Mouse (Mus musculus) forebrain, embryonic 11.5 days (tissue): Measurements from ENCODE around the gene Nr3c2. TPM values are rescaled to one million over a fixed set of nuclear protein-coding genes. Genes with fewer than 3 reads are reported as not detected.
A peak's percentile ranks its signal among the peaks of the same experiment; 100 is the strongest.

ENCODE experiments used
- ATAC-seq: fragments of 200-750 bp; cut with Nextera tagmentation; replicated peaks from 2 replicates; pipeline ENCODE4 v1.8.0; 2017; ENCODE audit warnings: moderate TSS enrichment; ENCODE audit not compliant: low FRiP score
- DNase-seq: peaks from one replicate; pipeline ENCODE4 v3.0.0-alpha.2; 2017; ENCODE audit warnings: low spot score
- H3K27ac ChIP-seq: fragments of 300-500 bp; sonication (generic); 2 replicates; pipeline ENCODE4 v1.5.1; 2014; ENCODE audit warnings: low read depth, low read length
- H3K27me3 ChIP-seq: fragments of 300-500 bp; sonication (generic); 2 replicates; pipeline ENCODE4 v1.6.1; 2014; ENCODE audit warnings: mild to moderate bottlenecking, low read length, mixed read lengths; ENCODE audit not compliant: control insufficient read depth, insufficient read depth
- H3K36me3 ChIP-seq: fragments of 300-500 bp; sonication (generic); 2 replicates; pipeline ENCODE4 v1.6.1; 2014; ENCODE audit warnings: mild to moderate bottlenecking, low read length, moderate library complexity, mixed read lengths; ENCODE audit not compliant: control insufficient read depth, insufficient read depth
- H3K4me1 ChIP-seq: fragments of 300-500 bp; sonication (generic); replicated peaks from 2 replicates; pipeline ENCODE4 v1.6.1; 2014; ENCODE audit warnings: low read length, mixed read lengths; ENCODE audit not compliant: control insufficient read depth, insufficient read depth
- H3K4me2 ChIP-seq: fragments of 300-500 bp; sonication (generic); 2 replicates; pipeline ENCODE4 v1.6.1; 2014; ENCODE audit warnings: low read depth, mild to moderate bottlenecking, low read length, moderate library complexity, mixed read lengths; ENCODE audit not compliant: severe bottlenecking
- H3K4me3 ChIP-seq: fragments of 300-500 bp; sonication (generic); 2 replicates; pipeline ENCODE4 v1.5.1; 2014; ENCODE audit warnings: low read depth, low read length
- H3K9ac ChIP-seq: fragments of 300-500 bp; sonication (generic); 2 replicates; pipeline ENCODE4 v1.6.1; 2014; ENCODE audit warnings: low read length
- H3K9me3 ChIP-seq: fragments of 300-500 bp; sonication (generic); 2 replicates; pipeline ENCODE4 v1.6.1; 2016; ENCODE audit warnings: low read length, mixed read lengths; ENCODE audit not compliant: control insufficient read depth
- WGBS: fragments of 180-500 bp; shearing (Covaris S2); extraction: QIAGEN DNeasy Blood & Tissue Kit; methylation state at CpG from one replicate; pipeline ENCODE4 v1.1.7; 2014; 5-methylcytosine and 5-hydroxymethylcytosine counted together
- polyA plus RNA-seq: library from polyadenylated mRNA; unstranded; fragments of >200 nt; fragmentation: Nextera tagmentation; extraction: Ambion mirVana; gene quantifications from 2 replicates; pipeline ENCODE4 v1.2.1, GENCODE M21; 2014

Nr3c2 gene
- polyA plus RNA-seq, 1 experiment from 2014 or later = 0.83 TPM

GRCm38 (mm10) chr8:77055492-77056021 is 156.3 kb downstream of the Nr3c2 start:
- Histone ChIP-seq H3K36me3 (no peaks in the 10 kb centered on the region), H3K4me2 (no peak overlapping the region), H3K4me1 (no peaks in the 10 kb centered on the region), H3K4me3 (no peak overlapping the region), H3K9me3 (no peaks in the 10 kb centered on the region), H3K27me3 (no peaks in the 10 kb centered on the region), H3K9ac (no peak overlapping the region), H3K27ac (no peak overlapping the region)
- DNase-seq = no peak
- ATAC-seq = no peak
- WGBS = 91% methylated on average over 3 of the region's 3 CpGs

- ATAC-seq (no peak), DNase-seq (no peak)
- Histone ChIP-seq H3K36me3 (no peaks in the 10 kb centered on the region), H3K4me3 (no peak overlapping the region), H3K4me1 (no peaks in the 10 kb centered on the region), H3K27ac (no peak overlapping the region), H3K9me3 (no peaks in the 10 kb centered on the region), H3K4me2 (no peak overlapping the region), H3K9ac (no peak overlapping the region), H3K27me3 (no peaks in the 10 kb centered on the region)
- WGBS = 95% methylated on average over 6 of the region's 6 CpGs
Measured at GRCm38 (mm10) chr8:77056853-77057252, 157.6 kb downstream of the Nr3c2 start.

DNA sequence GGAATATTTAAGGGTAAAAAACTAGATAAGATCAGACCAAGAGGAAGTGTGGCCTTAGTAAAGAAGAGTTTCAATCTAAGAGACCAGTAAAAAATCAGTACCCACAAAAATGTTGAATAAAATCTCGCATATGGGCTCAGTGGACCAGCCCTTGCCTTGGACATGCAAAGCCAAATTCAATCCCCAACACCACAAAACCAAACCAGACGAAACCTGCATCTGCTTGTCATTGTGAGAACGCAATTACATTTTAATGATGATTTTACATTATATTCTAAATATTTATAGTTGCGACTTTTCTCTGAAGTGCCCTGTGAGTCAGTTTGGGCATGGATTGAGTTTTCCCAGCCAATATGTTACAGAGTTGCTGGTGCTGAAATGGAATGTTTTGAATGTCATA is 183.4 kb downstream of the Nr3c2 start:
- Histone ChIP-seq H3K27me3 (no peaks in the 10 kb centered on the region), H3K4me2 (no peak overlapping the region), H3K4me3 (no peak overlapping the region), H3K36me3 (no peaks in the 10 kb centered on the region), H3K9me3 (no peaks in the 10 kb centered on the region), H3K4me1 (no peaks in the 10 kb centered on the region), H3K27ac (no peak overlapping the region), H3K9ac (no peak overlapping the region)
- ATAC-seq (no peak), DNase-seq (no peak)
- 92% methylated on average over 4 of the region's 4 CpGs for WGBS

DNA sequence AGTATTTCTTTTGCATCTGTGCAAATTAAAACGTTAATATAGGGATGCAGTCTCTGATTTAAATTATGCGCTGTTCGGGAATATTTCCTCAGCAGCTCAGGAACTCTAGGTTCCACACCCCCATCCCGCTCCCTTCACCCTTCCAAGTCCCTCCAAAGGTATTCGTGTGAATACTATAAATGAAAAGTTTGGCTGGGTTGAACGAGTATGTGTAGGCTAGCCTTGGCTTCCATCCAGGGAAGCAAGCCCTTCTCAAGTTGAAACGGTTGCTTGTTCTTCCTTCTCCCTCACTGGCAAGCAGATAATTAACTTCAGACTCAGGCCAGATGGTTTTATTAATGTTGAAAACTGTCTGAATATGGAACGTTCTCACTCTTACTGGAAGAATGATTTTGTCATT is 186.8 kb downstream of the Nr3c2 start:
- Histone ChIP-seq H3K4me3 (no peak overlapping the region), H3K9ac (no peak overlapping the region), H3K27me3 (no peaks in the 10 kb centered on the region), H3K4me1 (no peaks in the 10 kb centered on the region), H3K27ac (no peak overlapping the region), H3K4me2 (no peak overlapping the region), H3K9me3 (no peaks in the 10 kb centered on the region), H3K36me3 (no peaks in the 10 kb centered on the region)
- ATAC-seq (no peak), DNase-seq (no peak)
- WGBS = 86% methylated on average over 8 of the region's 8 CpGs

DNA sequence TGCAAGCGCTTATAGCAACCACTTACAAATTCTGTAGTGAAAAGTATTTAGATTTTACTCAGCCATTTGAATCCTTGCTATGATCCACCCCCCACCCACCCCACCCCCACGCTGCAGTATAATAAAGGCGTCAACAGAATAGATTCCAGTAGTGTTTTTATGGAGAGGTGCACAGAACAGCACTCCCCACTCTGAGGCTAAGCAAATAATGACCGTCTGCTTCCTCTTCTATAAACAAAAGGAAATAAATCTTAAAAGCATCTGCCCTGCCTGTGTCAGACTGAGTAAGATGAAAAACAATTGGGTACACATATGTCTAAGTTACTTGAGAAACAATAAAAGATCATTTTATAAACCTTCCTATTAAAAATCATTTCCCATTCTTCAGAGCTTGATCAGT is 197.5 kb downstream of the Nr3c2 start:
- Histone ChIP-seq H3K27ac (no peak overlapping the region), H3K4me2 (no peak overlapping the region), H3K4me3 (no peak overlapping the region), H3K9ac (no peak overlapping the region), H3K27me3 (no peaks in the 10 kb centered on the region), H3K9me3 (no peaks in the 10 kb centered on the region), H3K36me3 (no peaks in the 10 kb centered on the region), H3K4me1 (no peaks in the 10 kb centered on the region)
- DNase-seq = no peak
- no peak for ATAC-seq
- WGBS = 73% methylated on average over 4 of the region's 4 CpGs

DNA sequence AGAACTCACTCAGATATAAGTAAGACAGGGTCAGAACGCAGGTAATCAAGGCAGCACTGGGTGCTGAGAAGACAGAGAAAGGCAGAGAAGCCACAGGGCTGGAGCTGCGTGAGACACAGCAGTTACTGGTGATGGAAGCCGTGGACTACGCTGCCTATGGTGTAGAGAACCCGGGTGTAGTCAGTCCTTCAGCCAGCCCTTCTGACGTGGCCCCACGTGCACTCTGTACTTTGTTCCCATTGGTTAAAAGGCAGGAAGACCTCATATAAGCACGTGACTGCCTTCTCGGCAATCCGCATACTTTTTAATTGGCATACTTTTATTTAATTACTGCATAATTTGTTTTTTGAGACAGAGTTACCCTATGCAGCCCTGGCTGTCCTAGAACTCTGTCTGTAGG is 198.9 kb downstream of the Nr3c2 start:
- Histone ChIP-seq H3K36me3 (no peaks in the 10 kb centered on the region), H3K9me3 (no peaks in the 10 kb centered on the region), H3K27ac (no peak overlapping the region), H3K4me2 (no peak overlapping the region), H3K4me3 (no peak overlapping the region), H3K9ac (no peak overlapping the region), H3K4me1 (no peaks in the 10 kb centered on the region), H3K27me3 (no peaks in the 10 kb centered on the region)
- ATAC-seq (no peak), DNase-seq (no peak)
- WGBS = 87% methylated on average over 10 of the region's 10 CpGs

DNA sequence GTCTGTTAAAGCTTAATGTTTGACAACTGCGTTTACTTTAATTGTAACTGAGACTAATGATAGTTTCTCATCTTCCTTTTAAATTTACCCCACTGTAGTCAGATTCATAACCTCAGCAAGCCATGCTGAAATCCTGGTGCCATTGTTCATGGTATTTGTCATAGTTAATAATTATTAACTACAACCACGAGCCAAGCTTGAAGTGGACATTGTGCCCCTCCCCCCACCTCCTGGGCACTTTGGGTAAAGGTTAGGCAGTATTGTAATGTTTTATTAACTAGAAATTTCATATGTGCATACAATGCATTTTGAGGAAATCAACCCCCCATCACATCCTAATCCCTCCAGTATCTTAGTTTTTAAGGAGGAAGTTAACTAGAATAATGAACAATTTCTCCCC is 201.1 kb downstream of the Nr3c2 start:
- H3K27ac ChIP-seq = no peak overlapping the region
- H3K4me3 ChIP-seq = no peak overlapping the region
- H3K4me2 ChIP-seq = no peak overlapping the region
- WGBS = 86% methylated on average over 2 of the region's 2 CpGs
- no peak for DNase-seq
- H3K36me3 ChIP-seq = no peaks in the 10 kb centered on the region
- H3K4me1 ChIP-seq = no peaks in the 10 kb centered on the region
- no peak overlapping the region for H3K9ac ChIP-seq
- no peaks in the 10 kb centered on the region for H3K27me3 ChIP-seq
- no peaks in the 10 kb centered on the region for H3K9me3 ChIP-seq
- ATAC-seq = no peak

DNA sequence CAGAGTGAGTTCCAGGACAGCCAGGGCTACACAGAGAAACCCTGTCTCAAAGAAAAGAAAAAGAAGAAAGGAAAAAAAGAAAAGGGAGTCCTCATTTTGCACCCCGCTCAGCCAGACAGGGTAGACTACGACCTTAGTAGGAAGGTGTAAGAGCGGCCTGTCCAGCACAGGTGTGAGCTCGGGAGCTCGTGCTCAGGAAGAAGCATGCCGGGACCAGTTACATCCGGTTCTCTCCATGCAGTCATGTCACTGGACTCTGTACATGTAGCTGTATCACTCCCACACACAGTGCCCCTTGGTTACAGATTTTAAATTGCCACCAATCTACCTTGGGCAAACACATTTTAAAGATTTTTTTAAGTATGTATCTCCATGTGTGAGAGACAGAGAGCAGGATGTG is 203.6 kb downstream of the Nr3c2 start:
- ATAC-seq (0 out of 2 replicates have a peak, but pooled peaks have one; percentile 12), DNase-seq (no peak)
- Histone ChIP-seq H3K36me3 (no peaks in the 10 kb centered on the region), H3K9ac (no peak overlapping the region), H3K27ac (no peak overlapping the region), H3K4me3 (no peak overlapping the region), H3K27me3 (no peaks in the 10 kb centered on the region), H3K4me2 (no peak overlapping the region), H3K4me1 (no peaks in the 10 kb centered on the region), H3K9me3 (no peaks in the 10 kb centered on the region)
- 97% methylated on average over 7 of the region's 7 CpGs for WGBS

DNA sequence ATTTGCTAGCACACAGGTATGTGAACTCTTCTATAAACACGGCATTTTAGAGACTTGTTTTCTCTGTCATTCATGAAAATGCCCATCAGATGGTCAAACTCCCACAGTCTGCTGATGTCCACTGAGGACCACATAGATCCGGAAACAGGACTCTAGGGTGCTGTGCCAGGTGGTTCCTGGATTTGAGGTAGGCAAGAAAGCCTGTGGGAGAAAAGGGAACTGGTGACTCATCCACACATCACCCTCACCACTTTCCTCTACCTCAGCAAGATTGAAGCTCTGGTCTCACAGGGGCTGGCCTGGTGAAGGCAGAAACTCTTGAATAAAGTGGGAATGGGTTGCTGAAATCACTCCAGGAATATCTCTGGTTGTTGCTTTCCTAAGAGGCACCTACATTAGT is 213.5 kb downstream of the Nr3c2 start:
- no peak overlapping the region for H3K9ac ChIP-seq
- ATAC-seq (no peak), DNase-seq (no peak)
- H3K4me1 ChIP-seq = no peaks in the 10 kb centered on the region
- H3K27ac ChIP-seq = no peak overlapping the region
- H3K27me3 ChIP-seq = no peaks in the 10 kb centered on the region
- H3K4me3 ChIP-seq = no peak overlapping the region
- no peaks in the 10 kb centered on the region for H3K36me3 ChIP-seq
- no peaks in the 10 kb centered on the region for H3K9me3 ChIP-seq
- 90% methylated on average over 2 of the region's 2 CpGs for WGBS
- H3K4me2 ChIP-seq = no peak overlapping the region
